Mouse (Mus musculus) kidney, embryonic 15.5 days (tissue): Measurements from ENCODE around the gene Ccl7. TPM values are rescaled to one million over a fixed set of nuclear protein-coding genes. Genes with fewer than 3 reads are reported as not detected.
A peak's percentile ranks its signal among the peaks of the same experiment; 100 is the strongest.

Experiments used
- ATAC-seq: fragments of 200-750 bp; cut with Nextera tagmentation; replicated peaks from 2 replicates; pipeline ENCODE4 v1.8.0; 2017; ENCODE audit warnings: moderate TSS enrichment; ENCODE audit not compliant: low FRiP score
- H3K27ac ChIP-seq: fragments of 300-500 bp; sonication (generic); 2 replicates; pipeline ENCODE4 v1.5.1; 2015; ENCODE audit warnings: mild to moderate bottlenecking, inconsistent platforms
- H3K27me3 ChIP-seq: fragments of 300-500 bp; sonication (generic); 2 replicates; pipeline ENCODE4 v1.6.1; 2015; ENCODE audit warnings: inconsistent platforms
- H3K36me3 ChIP-seq: fragments of 300-500 bp; sonication (generic); 2 replicates; pipeline ENCODE4 v1.6.1; 2015; ENCODE audit warnings: inconsistent platforms
- H3K4me1 ChIP-seq: fragments of 300-500 bp; sonication (generic); 2 replicates; pipeline ENCODE4 v1.6.1; 2015; ENCODE audit warnings: inconsistent platforms
- H3K4me2 ChIP-seq: fragments of 300-500 bp; sonication (generic); 2 replicates; pipeline ENCODE4 v1.6.1; 2015; ENCODE audit warnings: moderate library complexity, mild to moderate bottlenecking, inconsistent platforms
- H3K4me3 ChIP-seq: fragments of 300-500 bp; sonication (generic); replicated peaks from 2 replicates; pipeline ENCODE4 v1.5.1; 2015; ENCODE audit warnings: mild to moderate bottlenecking, inconsistent platforms
- H3K9ac ChIP-seq: fragments of 300-500 bp; sonication (generic); 2 replicates; pipeline ENCODE4 v1.6.1; 2015; ENCODE audit warnings: mild to moderate bottlenecking, inconsistent platforms
- H3K9me3 ChIP-seq: fragments of 300-500 bp; sonication (generic); replicated peaks from 2 replicates; pipeline ENCODE4 v1.6.1; 2016; ENCODE audit warnings: inconsistent platforms
- WGBS: fragments of 180-500 bp; shearing (Covaris S2); methylation state at CpG from one replicate; pipeline ENCODE4 v1.1.7; 2015; ENCODE audit warnings: mixed read lengths; 5-methylcytosine and 5-hydroxymethylcytosine counted together
- polyA plus RNA-seq: library from polyadenylated mRNA; unstranded; fragments of >200 nt; fragmentation: Nextera tagmentation; extraction: Ambion mirVana; gene quantifications from 2 replicates; pipeline ENCODE4 v1.2.1, GENCODE M21; 2015

Ccl7 gene
- polyA plus RNA-seq, 1 experiment from 2014 or later: 0.93 TPM

- Histone ChIP-seq H3K27me3 (no peaks in the 10 kb centered on the region), H3K9ac (no peak within 1 kb of the TSS), H3K4me2 (no peak within 1 kb of the TSS), H3K4me1 (0 out of 2 replicates have a peak, but pooled peaks cover 4% of the 10 kb centered on the region), H3K36me3 (no peaks in the 10 kb centered on the region), H3K9me3 (no peaks in the 10 kb centered on the region), H3K27ac (no peak within 1 kb of the TSS), H3K4me3 (no peak within 1 kb of the TSS)
- ATAC-seq: no peak
- 32% methylated on average over 2 of the region's 2 CpGs for WGBS
Measured at GRCm38 (mm10) chr11:82038535-82038934, 7.0 kb upstream of the Ccl7 start, which contains the start of gene Gm17268. Gene Gm17268, minus strand, starts transcription at chr11:82038562.

- Histone ChIP-seq H3K27ac (no peak overlapping the region), H3K27me3 (no peaks in the 10 kb centered on the region), H3K4me3 (no peak overlapping the region), H3K4me2 (no peak overlapping the region), H3K36me3 (no peaks in the 10 kb centered on the region), H3K4me1 (0 out of 2 replicates have a peak, but pooled peaks cover 4% of the 10 kb centered on the region), H3K9me3 (no peaks in the 10 kb centered on the region), H3K9ac (no peak overlapping the region)
- ATAC-seq: no peak
- 43% methylated on average over 3 of the region's 3 CpGs for WGBS
Measured at GRCm38 (mm10) chr11:82039132-82039660, 6.3 kb upstream of the Ccl7 start.

GRCm38 (mm10) chr11:82041671-82042080 is 3.8 kb upstream of the Ccl7 start:
- 85% methylated on average over 4 of the region's 4 CpGs for WGBS
- Histone ChIP-seq H3K27me3 (no peaks in the 10 kb centered on the region), H3K4me2 (no peak overlapping the region), H3K9ac (no peak overlapping the region), H3K36me3 (no peaks in the 10 kb centered on the region), H3K4me3 (no peak overlapping the region), H3K9me3 (no peaks in the 10 kb centered on the region), H3K27ac (no peak overlapping the region), H3K4me1 (no peaks in the 10 kb centered on the region)
- ATAC-seq: no peak

- 41% methylated on average over 6 of the region's 6 CpGs for WGBS
- no peak overlapping the region for H3K4me3 ChIP-seq
- no peaks in the 10 kb centered on the region for H3K27me3 ChIP-seq
- H3K4me2 ChIP-seq: no peak overlapping the region
- ATAC-seq: no peak
- H3K4me1 ChIP-seq: no peaks in the 10 kb centered on the region
- H3K9ac ChIP-seq: no peak overlapping the region
- H3K27ac ChIP-seq: no peak overlapping the region
- no peaks in the 10 kb centered on the region for H3K9me3 ChIP-seq
- H3K36me3 ChIP-seq: no peaks in the 10 kb centered on the region
Measured at GRCm38 (mm10) chr11:82047746-82048415, 2.4 kb downstream of the Ccl7 start.

GRCm38 (mm10) chr11:82053849-82054248 is 8.3 kb downstream of the Ccl7 start:
- no peak overlapping the region for H3K4me2 ChIP-seq
- WGBS: 75% methylated on average over 7 of the region's 7 CpGs
- no peaks in the 10 kb centered on the region for H3K36me3 ChIP-seq
- H3K9ac ChIP-seq: no peak overlapping the region
- H3K4me1 ChIP-seq: no peaks in the 10 kb centered on the region
- no peak for ATAC-seq
- no peaks in the 10 kb centered on the region for H3K27me3 ChIP-seq
- no peaks in the 10 kb centered on the region for H3K9me3 ChIP-seq
- H3K27ac ChIP-seq: no peak overlapping the region
- no peak overlapping the region for H3K4me3 ChIP-seq

- Histone ChIP-seq H3K27ac (no peak within 1 kb of the TSS), H3K9me3 (no peaks in the 10 kb centered on the region), H3K4me3 (0 out of 2 replicates have a peak within 1 kb of the TSS, but pooled peaks have one; percentile 3), H3K9ac (no peak within 1 kb of the TSS), H3K27me3 (no peaks in the 10 kb centered on the region), H3K4me2 (peak within 1 kb of the TSS; percentile 9; the same call in 1 of the 2 replicates), H3K4me1 (no peaks in the 10 kb centered on the region), H3K36me3 (no peaks in the 10 kb centered on the region)
- 54% methylated on average over 6 of the region's 6 CpGs for WGBS
- no peak for ATAC-seq
Measured at GRCm38 (mm10) chr11:82057646-82058045, 12.1 kb downstream of the Ccl7 start, which contains the start of gene Ccl11. Gene Ccl11, plus strand, starts transcription at chr11:82057823.

GRCm38 (mm10) chr11:82062226-82062625 is 16.7 kb downstream of the Ccl7 start:
- Histone ChIP-seq H3K36me3 (no peaks in the 10 kb centered on the region), H3K27me3 (no peaks in the 10 kb centered on the region), H3K4me2 (no peak overlapping the region), H3K4me3 (no peak overlapping the region), H3K9me3 (no peaks in the 10 kb centered on the region), H3K27ac (no peak overlapping the region), H3K4me1 (no peaks in the 10 kb centered on the region), H3K9ac (no peak overlapping the region)
- no peak for ATAC-seq
- WGBS: 87% methylated on average over 3 of the region's 3 CpGs

- Histone ChIP-seq H3K36me3 (no peaks in the 10 kb centered on the region), H3K9me3 (no peaks in the 10 kb centered on the region), H3K27ac (no peak overlapping the region), H3K4me3 (no peak overlapping the region), H3K4me1 (no peaks in the 10 kb centered on the region), H3K27me3 (no peaks in the 10 kb centered on the region), H3K9ac (no peak overlapping the region), H3K4me2 (no peak overlapping the region)
- no peak for ATAC-seq
- WGBS: 74% methylated on average over 2 of the region's 2 CpGs
Measured at GRCm38 (mm10) chr11:82063454-82063853, 17.9 kb downstream of the Ccl7 start.

GRCm38 (mm10) chr11:82066953-82067571 is 21.6 kb downstream of the Ccl7 start:
- no peaks in the 10 kb centered on the region for H3K9me3 ChIP-seq
- no peak for ATAC-seq
- no peaks in the 10 kb centered on the region for H3K27me3 ChIP-seq
- no peak overlapping the region for H3K27ac ChIP-seq
- 67% methylated on average over 7 of the region's 7 CpGs for WGBS
- no peak overlapping the region for H3K9ac ChIP-seq
- no peaks in the 10 kb centered on the region for H3K4me1 ChIP-seq
- H3K4me3 ChIP-seq: no peak overlapping the region
- no peak overlapping the region for H3K4me2 ChIP-seq
- no peaks in the 10 kb centered on the region for H3K36me3 ChIP-seq

GRCm38 (mm10) chr11:82071076-82071475 is 25.6 kb downstream of the Ccl7 start:
- H3K27ac ChIP-seq: no peak overlapping the region
- H3K9ac ChIP-seq: no peak overlapping the region
- no peaks in the 10 kb centered on the region for H3K27me3 ChIP-seq
- ATAC-seq: no peak
- no peaks in the 10 kb centered on the region for H3K9me3 ChIP-seq
- H3K4me1 ChIP-seq: no peaks in the 10 kb centered on the region
- H3K4me3 ChIP-seq: no peak overlapping the region
- WGBS: 80% methylated on average over 3 of the region's 3 CpGs
- no peaks in the 10 kb centered on the region for H3K36me3 ChIP-seq
- H3K4me2 ChIP-seq: no peak overlapping the region

GRCm38 (mm10) chr11:82072374-82072773 is 26.9 kb downstream of the Ccl7 start:
- no peaks in the 10 kb centered on the region for H3K36me3 ChIP-seq
- no peaks in the 10 kb centered on the region for H3K4me1 ChIP-seq
- no peak overlapping the region for H3K27ac ChIP-seq
- no peak overlapping the region for H3K9ac ChIP-seq
- H3K9me3 ChIP-seq: no peaks in the 10 kb centered on the region
- H3K4me3 ChIP-seq: no peak overlapping the region
- no peaks in the 10 kb centered on the region for H3K27me3 ChIP-seq
- H3K4me2 ChIP-seq: no peak overlapping the region
- 83% methylated on average over 1 of the region's 1 CpGs for WGBS
- no peak for ATAC-seq

GRCm38 (mm10) chr11:82072984-82073383 is 27.5 kb downstream of the Ccl7 start:
- no peaks in the 10 kb centered on the region for H3K27me3 ChIP-seq
- no peak for ATAC-seq
- H3K9ac ChIP-seq: no peak overlapping the region
- WGBS: 64% methylated on average over 3 of the region's 3 CpGs
- H3K4me3 ChIP-seq: no peak overlapping the region
- no peaks in the 10 kb centered on the region for H3K9me3 ChIP-seq
- H3K4me1 ChIP-seq: no peaks in the 10 kb centered on the region
- no peak overlapping the region for H3K4me2 ChIP-seq
- H3K36me3 ChIP-seq: no peaks in the 10 kb centered on the region
- no peak overlapping the region for H3K27ac ChIP-seq
